Mouse (Mus musculus): Measurements from ENCODE around the gene Grm4. TPM values are rescaled to one million over a fixed set of nuclear protein-coding genes. Genes with fewer than 3 reads are reported as not detected.

Gene Grm4
- polyA plus RNA-seq, 1 experiment: 310 TPM

GRCm38 (mm10) chr17:27432145-27432650 is 89.0 kb downstream of the Grm4 start:
- TF ChIP-seq CTCF (IDR thresholded peaks at IDR 0.05; ENCODE audit: borderline replicate concordance, insufficient read depth, low read depth, low read length) (no peak), POLR2A (IDR thresholded peaks at IDR 0.05; ENCODE audit: borderline replicate concordance, insufficient read depth, low read length) (no peak)
- peaks cover 33% of the 10 kb centered on the region for H3K4me1 ChIP-seq (ENCODE audit: control insufficient read depth, insufficient read depth, low read length)
- peak in 1 of 2 experiments; percentile 21 for DNase-seq
- no peak overlapping the region for H3K27ac ChIP-seq (ENCODE audit: insufficient read depth, low read length)
- H3K4me3 ChIP-seq (replicated peaks; ENCODE audit: insufficient read depth, low read depth, low read length): no peak overlapping the region
- H3K27me3 ChIP-seq (ENCODE audit: control insufficient read depth, insufficient read depth, low read length): no peaks in the 10 kb centered on the region
- WGBS: 39% methylated on average over 9 of the region's 9 CpGs

GRCm38 (mm10) chr17:27431049-27431839 is 90.0 kb downstream of the Grm4 start:
- 85% methylated on average over 26 of the region's 26 CpGs for WGBS
- H3K4me1 ChIP-seq (ENCODE audit: control insufficient read depth, insufficient read depth, low read length): peaks cover 42% of the 10 kb centered on the region

GRCm38 (mm10) chr17:27429757-27430156 is 91.4 kb downstream of the Grm4 start:
- TF ChIP-seq POLR2A (IDR thresholded peaks at IDR 0.05; ENCODE audit: borderline replicate concordance, insufficient read depth, low read length): no peak
- no peak for TF ChIP-seq CTCF (IDR thresholded peaks at IDR 0.05; ENCODE audit: borderline replicate concordance, insufficient read depth, low read depth, low read length)
- 46% methylated on average over 9 of the region's 9 CpGs for WGBS
- peaks cover 45% of the 10 kb centered on the region for H3K4me1 ChIP-seq (ENCODE audit: control insufficient read depth, insufficient read depth, low read length)
- H3K27ac ChIP-seq (ENCODE audit: insufficient read depth, low read length): no peak overlapping the region
- no peaks in the 10 kb centered on the region for H3K27me3 ChIP-seq (ENCODE audit: control insufficient read depth, insufficient read depth, low read length)
- H3K4me3 ChIP-seq (replicated peaks; ENCODE audit: insufficient read depth, low read depth, low read length): no peak overlapping the region
- peak in 1 of 2 experiments; percentile 19 for DNase-seq

More at GRCm38 (mm10) chr17:27431049-27431839, 90.0 kb downstream of the Grm4 start:
- DNase-seq: peak in 1 of 2 experiments; percentile 33
- Histone ChIP-seq H3K4me3 (replicated peaks; ENCODE audit: insufficient read depth, low read depth, low read length) (no peak overlapping the region), H3K27ac (ENCODE audit: insufficient read depth, low read length) (no peak overlapping the region), H3K27me3 (ENCODE audit: control insufficient read depth, insufficient read depth, low read length) (no peaks in the 10 kb centered on the region)
- TF ChIP-seq CTCF (IDR thresholded peaks at IDR 0.05; ENCODE audit: borderline replicate concordance, insufficient read depth, low read depth, low read length): no peak
- TF ChIP-seq POLR2A (IDR thresholded peaks at IDR 0.05; ENCODE audit: borderline replicate concordance, insufficient read depth, low read length): no peak

GRCm38 (mm10) chr17:27425016-27425415 is 96.2 kb downstream of the Grm4 start:
- 31% methylated on average over 2 of the region's 2 CpGs for WGBS
- no peak for TF ChIP-seq CTCF (IDR thresholded peaks at IDR 0.05; ENCODE audit: borderline replicate concordance, insufficient read depth, low read depth, low read length)
- TF ChIP-seq POLR2A (IDR thresholded peaks at IDR 0.05; ENCODE audit: borderline replicate concordance, insufficient read depth, low read length): no peak
- Histone ChIP-seq H3K27ac (ENCODE audit: insufficient read depth, low read length) (peak overlapping the region; percentile 14; the same call in 1 of the 2 replicates), H3K4me1 (ENCODE audit: control insufficient read depth, insufficient read depth, low read length) (peaks cover 61% of the 10 kb centered on the region), H3K27me3 (ENCODE audit: control insufficient read depth, insufficient read depth, low read length) (no peaks in the 10 kb centered on the region), H3K4me3 (replicated peaks; ENCODE audit: insufficient read depth, low read depth, low read length) (no peak overlapping the region)
- DNase-seq: no peak

GRCm38 (mm10) chr17:27424356-27424755 is 96.8 kb downstream of the Grm4 start:
- Histone ChIP-seq H3K4me3 (replicated peaks; ENCODE audit: insufficient read depth, low read depth, low read length) (no peak overlapping the region), H3K27ac (ENCODE audit: insufficient read depth, low read length) (peak overlapping the region; percentile 17; the same call in 1 of the 2 replicates), H3K27me3 (ENCODE audit: control insufficient read depth, insufficient read depth, low read length) (no peaks in the 10 kb centered on the region), H3K4me1 (ENCODE audit: control insufficient read depth, insufficient read depth, low read length) (peaks cover 61% of the 10 kb centered on the region)
- DNase-seq: peak; percentile 33 to 46
- WGBS: 43% methylated on average over 6 of the region's 6 CpGs
- no peak for TF ChIP-seq CTCF (IDR thresholded peaks at IDR 0.05; ENCODE audit: borderline replicate concordance, insufficient read depth, low read depth, low read length)

- WGBS: 2% methylated on average over 10 of the region's 10 CpGs
- peak overlapping the region; percentile 52 for H3K27ac ChIP-seq (ENCODE audit: insufficient read depth, low read length)
- TF ChIP-seq CTCF (IDR thresholded peaks at IDR 0.05; ENCODE audit: borderline replicate concordance, insufficient read depth, low read depth, low read length) (no peak), POLR2A (IDR thresholded peaks at IDR 0.05; ENCODE audit: borderline replicate concordance, insufficient read depth, low read length) (no peak)
- peak; percentile 85 to 90 for DNase-seq
- no peak overlapping the region for H3K4me3 ChIP-seq (replicated peaks; ENCODE audit: insufficient read depth, low read depth, low read length)
- H3K27me3 ChIP-seq (ENCODE audit: control insufficient read depth, insufficient read depth, low read length): no peaks in the 10 kb centered on the region
- peaks cover 61% of the 10 kb centered on the region for H3K4me1 ChIP-seq (ENCODE audit: control insufficient read depth, insufficient read depth, low read length)
Measured at GRCm38 (mm10) chr17:27422726-27423381, 98.3 kb downstream of the Grm4 start.

GRCm38 (mm10) chr17:27422371-27422725 is 98.9 kb downstream of the Grm4 start:
- WGBS: under 1% methylated on average over 6 of the region's 6 CpGs
- H3K27me3 ChIP-seq (ENCODE audit: control insufficient read depth, insufficient read depth, low read length): no peaks in the 10 kb centered on the region
- TF ChIP-seq CTCF (IDR thresholded peaks at IDR 0.05; ENCODE audit: borderline replicate concordance, insufficient read depth, low read depth, low read length) (no peak), POLR2A (IDR thresholded peaks at IDR 0.05; ENCODE audit: borderline replicate concordance, insufficient read depth, low read length) (no peak)
- no peak overlapping the region for H3K4me3 ChIP-seq (replicated peaks; ENCODE audit: insufficient read depth, low read depth, low read length)
- H3K27ac ChIP-seq (ENCODE audit: insufficient read depth, low read length): no peak overlapping the region
- H3K4me1 ChIP-seq (ENCODE audit: control insufficient read depth, insufficient read depth, low read length): peaks cover 56% of the 10 kb centered on the region
- DNase-seq: no peak
